Comparison of ENCODE assay signal across 15 mouse cellular contexts in genomic region chr19:14534447-14534846, GRCm38 (mm10).
"Had no signal": no experiment of that assay in that cellular context is flagged by ENCODE, and none has a peak within 500 bp of the region (broad histone marks: within the 10 kb centered on the region; RNA-seq: fewer than 3 reads in every experiment).

No protein-coding gene starts in this region.

- H3K4me3 ChIP-seq: midbrain, embryonic 10.5 days; midbrain, embryonic 12.5 days; myocyte; neural tube, embryonic 12.5 days; stomach, embryonic 15.5 days had no signal

- ATAC-seq: midbrain, embryonic 16.5 days had no signal

- H3K27ac ChIP-seq: midbrain, embryonic 10.5 days; midbrain, embryonic 12.5 days; neural tube, embryonic 12.5 days; stomach, embryonic 15.5 days; stomach, postnatal 0 days had no signal

- H3K9ac ChIP-seq: lung, embryonic 14.5 days; midbrain, embryonic 12.5 days; neural tube, embryonic 12.5 days; stomach, embryonic 15.5 days had no signal

- DNase-seq: lung, adult 18-20 months; lung, embryonic 14.5 days; lung, postnatal 10 days; lung, postnatal 4 days; midbrain, embryonic 14.5 days; right cerebral cortex, postnatal 14 days; thymus, postnatal 14 days; thymus, postnatal 36 days had no signal

- H3K36me3 ChIP-seq: midbrain, embryonic 12.5 days; neural tube, embryonic 12.5 days; stomach, embryonic 15.5 days had no signal

- H3K27me3 ChIP-seq: midbrain, embryonic 12.5 days; neural tube, embryonic 12.5 days; stomach, embryonic 15.5 days had no signal

- H3K4me1 ChIP-seq: midbrain, embryonic 10.5 days; midbrain, embryonic 12.5 days; neural tube, embryonic 12.5 days; stomach, embryonic 15.5 days had no signal

- H3K4me2 ChIP-seq: lung, embryonic 14.5 days; midbrain, embryonic 12.5 days; neural tube, embryonic 12.5 days; stomach, embryonic 15.5 days had no signal

- H3K9me3 ChIP-seq: midbrain, embryonic 10.5 days; midbrain, embryonic 12.5 days; neural tube, embryonic 12.5 days; stomach, embryonic 15.5 days had no signal
